Comparison of ENCODE assay signal across 9 mouse cellular contexts in genomic region chr10:61343950-61344349, GRCm38 (mm10). TPM values are rescaled to one million over a fixed set of nuclear protein-coding genes. Genes with fewer than 3 reads are reported as not detected.
A peak's percentile ranks its signal among the peaks of the same experiment; 100 is the strongest.
DNase-seq lines count a peak whose midpoint lies in the region; ATAC-seq and TF ChIP-seq lines count a peak whose summit lies in the region.
"Had no signal": no experiment of that assay in that cellular context is flagged by ENCODE, and none has a peak within 500 bp of the region (broad histone marks: within the 10 kb centered on the region; RNA-seq: fewer than 3 reads in every experiment).

No protein-coding gene starts in this region.

- no peaks in the 10 kb centered on the region for H3K9me3 ChIP-seq in forebrain, embryonic 14.5 days (replicated peaks; ENCODE audit: control insufficient read depth, low read length)
- no peaks in the 10 kb centered on the region for H3K9me3 ChIP-seq in forebrain, embryonic 15.5 days
- no peaks in the 10 kb centered on the region for H3K9me3 ChIP-seq in ES-Bruce4 (replicated peaks; ENCODE audit: control insufficient read depth, insufficient read depth, low read length, poor library complexity, severe bottlenecking)
- no peaks in the 10 kb centered on the region for H3K9me3 ChIP-seq in midbrain, embryonic 14.5 days (ENCODE audit: control insufficient read depth, low read length)
- H3K9me3 ChIP-seq: liver, embryonic 15.5 days had no signal

- no peak overlapping the region for H3K4me3 ChIP-seq in forebrain, embryonic 14.5 days (ENCODE audit: low read depth, low read length)
- H3K4me3 ChIP-seq in forebrain, embryonic 15.5 days, result no peak overlapping the region
- no peak overlapping the region for H3K4me3 ChIP-seq in ES-Bruce4 (ENCODE audit: low read depth, low read length)
- no peak overlapping the region for H3K4me3 ChIP-seq in midbrain, embryonic 14.5 days (replicated peaks; ENCODE audit: low read depth, low read length)
- H3K4me3 ChIP-seq: liver, embryonic 15.5 days had no signal

- H3K4me1 ChIP-seq in forebrain, embryonic 14.5 days (ENCODE audit: control insufficient read depth, insufficient read depth, low read length), result peaks cover 4% of the 10 kb centered on the region; the same call in 1 of the 2 replicates
- H3K4me1 ChIP-seq in forebrain, embryonic 15.5 days, result peaks cover 6% of the 10 kb centered on the region; the same call in 1 of the 2 replicates
- H3K4me1 ChIP-seq in ES-Bruce4 (ENCODE audit: control insufficient read depth, insufficient read depth, low read length), result peaks cover 6% of the 10 kb centered on the region
- H3K4me1 ChIP-seq in midbrain, embryonic 14.5 days (ENCODE audit: control insufficient read depth, insufficient read depth, low read length), result 0 out of 2 replicates have a peak, but pooled peaks cover 4% of the 10 kb centered on the region

- H3K36me3 ChIP-seq in forebrain, embryonic 14.5 days (ENCODE audit: control insufficient read depth, insufficient read depth, low read length), result no peaks in the 10 kb centered on the region
- H3K36me3 ChIP-seq in forebrain, embryonic 15.5 days, result no peaks in the 10 kb centered on the region
- H3K36me3 ChIP-seq in ES-Bruce4 (ENCODE audit: control insufficient read depth, insufficient read depth, low read length, poor library complexity, severe bottlenecking), result peaks cover 13% of the 10 kb centered on the region
- no peaks in the 10 kb centered on the region for H3K36me3 ChIP-seq in midbrain, embryonic 14.5 days (ENCODE audit: control insufficient read depth, insufficient read depth, low read length)

- WGBS in forebrain, embryonic 14.5 days, result 61% methylated on average over 8 of the region's 8 CpGs
- 49% methylated on average over 8 of the region's 8 CpGs for WGBS in forebrain, embryonic 15.5 days
- 53% methylated on average over 8 of the region's 8 CpGs for WGBS in midbrain, embryonic 14.5 days

- TF ChIP-seq CTCF in ES-Bruce4 (IDR thresholded peaks at IDR 0.05; ENCODE audit: low read depth, low read length), result peak; percentile 99

- no peak overlapping the region for H3K27ac ChIP-seq in forebrain, embryonic 14.5 days (ENCODE audit: low read depth, low read length)
- no peak overlapping the region for H3K27ac ChIP-seq in forebrain, embryonic 15.5 days (replicated peaks)
- H3K27ac ChIP-seq in ES-Bruce4 (ENCODE audit: insufficient read depth, low read length), result no peak overlapping the region
- no peak overlapping the region for H3K27ac ChIP-seq in midbrain, embryonic 14.5 days (replicated peaks; ENCODE audit: low read depth, low read length)
- H3K27ac ChIP-seq: liver, embryonic 15.5 days had no signal

- H3K9ac ChIP-seq in forebrain, embryonic 14.5 days (ENCODE audit: low read length), result no peak overlapping the region
- H3K9ac ChIP-seq in forebrain, embryonic 15.5 days (replicated peaks), result no peak overlapping the region
- H3K9ac ChIP-seq in ES-Bruce4 (ENCODE audit: low read depth, poor library complexity, severe bottlenecking), result no peak overlapping the region
- no peak overlapping the region for H3K9ac ChIP-seq in midbrain, embryonic 14.5 days (replicated peaks; ENCODE audit: low read length)
- H3K9ac ChIP-seq: liver, embryonic 15.5 days had no signal

- peak; percentile 45 for DNase-seq in forebrain, embryonic 14.5 days (ENCODE audit: low spot score)
- peak; percentile 62 to 73 for DNase-seq in cerebellum, adult 18-20 months
- DNase-seq in gastrocnemius, postnatal 14 days, result peak; percentile 64
- peak; percentile 62 to 79 for DNase-seq in left cerebral cortex, adult 18-20 months (ENCODE audit: low spot score in 2 of 2)
- DNase-seq in midbrain, embryonic 14.5 days, result peak; percentile 65
- peak; percentile 89 for DNase-seq in testis, postnatal 10 days (ENCODE audit: low spot score)

- intact Hi-C loops in gastrocnemius, postnatal 14 days (cut with DNase I; ENCODE audit: low total_unique reads), result loop anchor here (2.0 to 5.0 kb wide), 2 partner anchors 57 to 318 kb away; no protein-coding TSS in a partner anchor

- peak; percentile 15; the same call in 1 of the 2 replicates for ATAC-seq in forebrain, embryonic 14.5 days
- ATAC-seq in forebrain, embryonic 15.5 days (replicated peaks), result no peak
- no peak for ATAC-seq in midbrain, embryonic 14.5 days (ENCODE audit: low FRiP score, low TSS enrichment)

- H3K4me2 ChIP-seq in forebrain, embryonic 14.5 days (ENCODE audit: low read length), result no peak overlapping the region
- no peak overlapping the region for H3K4me2 ChIP-seq in forebrain, embryonic 15.5 days (replicated peaks)
- no peak overlapping the region for H3K4me2 ChIP-seq in midbrain, embryonic 14.5 days (ENCODE audit: low read length)
- H3K4me2 ChIP-seq: liver, embryonic 15.5 days had no signal

- TF ChIP-seq EP300 in ES-Bruce4 (IDR thresholded peaks at IDR 0.05; ENCODE audit: insufficient read depth, low read depth, low read length), result no peak

- TF ChIP-seq POLR2A in ES-Bruce4 (IDR thresholded peaks at IDR 0.05; ENCODE audit: insufficient read depth, low read length), result no peak

- H3K27me3 ChIP-seq in forebrain, embryonic 14.5 days (replicated peaks; ENCODE audit: control insufficient read depth, insufficient read depth, low read length), result no peaks in the 10 kb centered on the region
- no peaks in the 10 kb centered on the region for H3K27me3 ChIP-seq in forebrain, embryonic 15.5 days
- no peaks in the 10 kb centered on the region for H3K27me3 ChIP-seq in ES-Bruce4 (ENCODE audit: control insufficient read depth, insufficient read depth, low read length, poor library complexity, severe bottlenecking)
- no peaks in the 10 kb centered on the region for H3K27me3 ChIP-seq in midbrain, embryonic 14.5 days (ENCODE audit: control insufficient read depth, insufficient read depth, low read length)
- H3K27me3 ChIP-seq: liver, embryonic 15.5 days had no signal

RNA-seq across cellular contexts. Expression of gene Pald1, which starts 39.4 kb away (rescaled TPM):
- polyA plus RNA-seq in forebrain, embryonic 14.5 days (2014; fragmentation: Nextera tagmentation; extraction: Ambion mirVana), result 10.0 and 15.6 TPM in 2 replicates
- polyA plus RNA-seq in forebrain, embryonic 15.5 days (2015; fragmentation: Nextera tagmentation; extraction: Ambion mirVana), result 16.5 and 17.0 TPM in 2 replicates
- 35.8 and 36.0 TPM in 2 replicates for polyA plus RNA-seq in ES-Bruce4 (2011; ENCODE audit: insufficient read depth, insufficient read length, low read depth, missing spikeins)
- 10 to 100 TPM; 15.2 to 17.7 TPM for total RNA-seq in gastrocnemius, postnatal 14 days (2021)
- 1 to 10 TPM; 6.8 to 8.5 TPM for total RNA-seq in left cerebral cortex, adult 18-20 months (2021)
- polyA plus RNA-seq in midbrain, embryonic 14.5 days (2014; fragmentation: Nextera tagmentation; extraction: Ambion mirVana), result 16.5 and 18.7 TPM in 2 replicates

RNA-seq across cellular contexts. Expression of gene Prf1, which starts 46.3 kb away (rescaled TPM):
- not detected in 2 replicates for polyA plus RNA-seq in forebrain, embryonic 14.5 days (2014; fragmentation: Nextera tagmentation; extraction: Ambion mirVana)
- not detected in 2 replicates for polyA plus RNA-seq in forebrain, embryonic 15.5 days (2015; fragmentation: Nextera tagmentation; extraction: Ambion mirVana)
- polyA plus RNA-seq in ES-Bruce4 (2011; ENCODE audit: insufficient read depth, insufficient read length, low read depth, missing spikeins), result not detected in 2 replicates
- total RNA-seq in gastrocnemius, postnatal 14 days (2021), result not detected
- not detected for total RNA-seq in left cerebral cortex, adult 18-20 months (2021)
- not detected in 2 replicates for polyA plus RNA-seq in midbrain, embryonic 14.5 days (2014; fragmentation: Nextera tagmentation; extraction: Ambion mirVana)
